Mouse (Mus musculus): Measurements from ENCODE around the gene Gp9. TPM values are rescaled to one million over a fixed set of nuclear protein-coding genes. Genes with fewer than 3 reads are reported as not detected.

The Gp9 gene
- polyA plus RNA-seq, 1 experiment = 2.6 TPM

GRCm38 (mm10) chr6:87806857-87807256 lies 29.0 kb downstream of the Gp9 start:
- WGBS = 47% methylated on average over 2 of the region's 2 CpGs
- no peak overlapping the region for H3K4me3 ChIP-seq (ENCODE audit: control insufficient read depth, insufficient read depth, low read length)

GRCm38 (mm10) chr6:87807735-87808440 lies 30.0 kb downstream of the Gp9 start:
- no peaks in the 10 kb centered on the region for H3K36me3 ChIP-seq (ENCODE audit: control insufficient read depth, insufficient read depth, low read length)
- DNase-seq = no peak
- no peak overlapping the region for H3K27ac ChIP-seq (ENCODE audit: control insufficient read depth, insufficient read depth, low read length)
- TF ChIP-seq CTCF (IDR thresholded peaks at IDR 0.05; ENCODE audit: borderline replicate concordance, control insufficient read depth, extremely low read depth, insufficient read depth, low read length, poor library complexity) = no peak
- no peak for TF ChIP-seq POLR2A (IDR thresholded peaks at IDR 0.05; ENCODE audit: control insufficient read depth, extremely low read depth, insufficient read depth, low read length, poor library complexity)
- H3K4me3 ChIP-seq (ENCODE audit: control insufficient read depth, insufficient read depth, low read length) = no peak overlapping the region
- WGBS = 86% methylated on average over 4 of the region's 4 CpGs
- H3K27me3 ChIP-seq (ENCODE audit: control insufficient read depth, insufficient read depth, low read length) = no peaks in the 10 kb centered on the region
- peaks cover 15% of the 10 kb centered on the region for H3K4me1 ChIP-seq (replicated peaks; ENCODE audit: control insufficient read depth, insufficient read depth, low read length)

More at GRCm38 (mm10) chr6:87806857-87807256, 29.0 kb downstream of the Gp9 start:
- H3K27ac ChIP-seq (ENCODE audit: control insufficient read depth, insufficient read depth, low read length) = no peak overlapping the region
- no peak for DNase-seq
- H3K4me1 ChIP-seq (replicated peaks; ENCODE audit: control insufficient read depth, insufficient read depth, low read length) = peaks cover 11% of the 10 kb centered on the region
- TF ChIP-seq CTCF (IDR thresholded peaks at IDR 0.05; ENCODE audit: borderline replicate concordance, control insufficient read depth, extremely low read depth, insufficient read depth, low read length, poor library complexity) = no peak
- no peak for TF ChIP-seq POLR2A (IDR thresholded peaks at IDR 0.05; ENCODE audit: control insufficient read depth, extremely low read depth, insufficient read depth, low read length, poor library complexity)
- no peaks in the 10 kb centered on the region for H3K27me3 ChIP-seq (ENCODE audit: control insufficient read depth, insufficient read depth, low read length)
- no peaks in the 10 kb centered on the region for H3K36me3 ChIP-seq (ENCODE audit: control insufficient read depth, insufficient read depth, low read length)

GRCm38 (mm10) chr6:87808521-87808920 lies 30.6 kb downstream of the Gp9 start:
- 88% methylated on average over 3 of the region's 3 CpGs for WGBS
- no peak overlapping the region for H3K27ac ChIP-seq (ENCODE audit: control insufficient read depth, insufficient read depth, low read length)

GRCm38 (mm10) chr6:87809144-87809543 lies 31.3 kb downstream of the Gp9 start:
- Histone ChIP-seq H3K4me1 (replicated peaks; ENCODE audit: control insufficient read depth, insufficient read depth, low read length) (peaks cover 15% of the 10 kb centered on the region), H3K27ac (ENCODE audit: control insufficient read depth, insufficient read depth, low read length) (no peak overlapping the region), H3K27me3 (ENCODE audit: control insufficient read depth, insufficient read depth, low read length) (no peaks in the 10 kb centered on the region), H3K4me3 (ENCODE audit: control insufficient read depth, insufficient read depth, low read length) (no peak overlapping the region), H3K36me3 (ENCODE audit: control insufficient read depth, insufficient read depth, low read length) (no peaks in the 10 kb centered on the region)
- TF ChIP-seq CTCF (IDR thresholded peaks at IDR 0.05; ENCODE audit: borderline replicate concordance, control insufficient read depth, extremely low read depth, insufficient read depth, low read length, poor library complexity) (no peak), POLR2A (IDR thresholded peaks at IDR 0.05; ENCODE audit: control insufficient read depth, extremely low read depth, insufficient read depth, low read length, poor library complexity) (no peak)
- no peak for DNase-seq
- 70% methylated on average over 2 of the region's 2 CpGs for WGBS

More at GRCm38 (mm10) chr6:87808521-87808920, 30.6 kb downstream of the Gp9 start:
- H3K36me3 ChIP-seq (ENCODE audit: control insufficient read depth, insufficient read depth, low read length) = no peaks in the 10 kb centered on the region
- no peaks in the 10 kb centered on the region for H3K27me3 ChIP-seq (ENCODE audit: control insufficient read depth, insufficient read depth, low read length)
- peaks cover 15% of the 10 kb centered on the region for H3K4me1 ChIP-seq (replicated peaks; ENCODE audit: control insufficient read depth, insufficient read depth, low read length)
- TF ChIP-seq POLR2A (IDR thresholded peaks at IDR 0.05; ENCODE audit: control insufficient read depth, extremely low read depth, insufficient read depth, low read length, poor library complexity) = no peak
- no peak for DNase-seq
- no peak overlapping the region for H3K4me3 ChIP-seq (ENCODE audit: control insufficient read depth, insufficient read depth, low read length)

GRCm38 (mm10) chr6:87809651-87810161 lies 31.8 kb downstream of the Gp9 start:
- 74% methylated on average over 6 of the region's 6 CpGs for WGBS
- no peak for DNase-seq

GRCm38 (mm10) chr6:87810311-87810710 lies 32.4 kb downstream of the Gp9 start:
- Histone ChIP-seq H3K4me3 (ENCODE audit: control insufficient read depth, insufficient read depth, low read length) (peak overlapping the region; percentile 80), H3K4me1 (replicated peaks; ENCODE audit: control insufficient read depth, insufficient read depth, low read length) (peaks cover 15% of the 10 kb centered on the region), H3K27ac (ENCODE audit: control insufficient read depth, insufficient read depth, low read length) (no peak overlapping the region), H3K27me3 (ENCODE audit: control insufficient read depth, insufficient read depth, low read length) (no peaks in the 10 kb centered on the region), H3K36me3 (ENCODE audit: control insufficient read depth, insufficient read depth, low read length) (no peaks in the 10 kb centered on the region)
- no peak for DNase-seq
- 17% methylated on average over 6 of the region's 6 CpGs for WGBS
- TF ChIP-seq CTCF (IDR thresholded peaks at IDR 0.05; ENCODE audit: borderline replicate concordance, control insufficient read depth, extremely low read depth, insufficient read depth, low read length, poor library complexity) (no peak), POLR2A (IDR thresholded peaks at IDR 0.05; ENCODE audit: control insufficient read depth, extremely low read depth, insufficient read depth, low read length, poor library complexity) (no peak)

More at GRCm38 (mm10) chr6:87809651-87810161, 31.8 kb downstream of the Gp9 start:
- no peaks in the 10 kb centered on the region for H3K27me3 ChIP-seq (ENCODE audit: control insufficient read depth, insufficient read depth, low read length)
- TF ChIP-seq POLR2A (IDR thresholded peaks at IDR 0.05; ENCODE audit: control insufficient read depth, extremely low read depth, insufficient read depth, low read length, poor library complexity) = no peak
- no peaks in the 10 kb centered on the region for H3K36me3 ChIP-seq (ENCODE audit: control insufficient read depth, insufficient read depth, low read length)
- peaks cover 15% of the 10 kb centered on the region for H3K4me1 ChIP-seq (replicated peaks; ENCODE audit: control insufficient read depth, insufficient read depth, low read length)
- H3K27ac ChIP-seq (ENCODE audit: control insufficient read depth, insufficient read depth, low read length) = peak overlapping the region; percentile 23; the same call in 1 of the 2 replicates
- no peak overlapping the region for H3K4me3 ChIP-seq (ENCODE audit: control insufficient read depth, insufficient read depth, low read length)

Data from thymus, adult 2 months (tissue).